Mouse (Mus musculus) left cerebral cortex, postnatal 14 days (tissue): ENCODE results near the gene Metap1. TPM values are rescaled to one million over a fixed set of nuclear protein-coding genes. Genes with fewer than 3 reads are reported as not detected.

Experiments used
- DNase-seq, 2 experiments: peaks; one replicate each; pipeline ENCODE4 v3.0.0; 2021 to 2022; ENCODE audit warnings: low spot score in 2 of 2, mixed read lengths in 1 of 2
- intact Hi-C: fragments of 180-260 bp; cut with DNase I; formaldehyde crosslinking; loops from one replicate; pipeline ENCODE4 v1.15.1; 2025
- total RNA-seq, 2 experiments: library from RNA; stranded (reverse); gene quantifications; 2 replicates each; pipeline ENCODE4 v1.2.3; 2021

Metap1 gene
- total RNA-seq, 2 experiments from 2014 or later = 40.7 to 41.9 TPM

DNA sequence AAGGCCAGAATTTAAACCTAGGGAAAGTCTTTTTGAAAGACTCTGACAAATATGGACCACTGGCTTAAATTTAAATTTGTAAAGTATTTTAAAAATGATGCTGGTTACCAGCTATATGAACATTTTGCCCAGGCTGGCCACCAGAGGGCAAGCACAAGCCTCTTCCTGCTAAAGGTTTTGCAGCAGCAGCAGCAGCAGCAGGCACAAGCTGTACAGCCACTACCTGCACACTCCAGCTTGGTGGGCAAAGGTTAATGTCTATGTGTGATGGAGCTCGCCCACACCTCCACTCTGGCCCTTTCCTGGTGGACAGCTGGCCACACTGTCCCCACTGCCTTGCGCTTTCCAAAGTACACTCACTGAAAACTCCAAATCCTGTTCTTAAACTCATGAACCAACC lies 26.2 kb downstream of the Metap1 start:
- DNase-seq = peak; percentile 37 to 51

DNA sequence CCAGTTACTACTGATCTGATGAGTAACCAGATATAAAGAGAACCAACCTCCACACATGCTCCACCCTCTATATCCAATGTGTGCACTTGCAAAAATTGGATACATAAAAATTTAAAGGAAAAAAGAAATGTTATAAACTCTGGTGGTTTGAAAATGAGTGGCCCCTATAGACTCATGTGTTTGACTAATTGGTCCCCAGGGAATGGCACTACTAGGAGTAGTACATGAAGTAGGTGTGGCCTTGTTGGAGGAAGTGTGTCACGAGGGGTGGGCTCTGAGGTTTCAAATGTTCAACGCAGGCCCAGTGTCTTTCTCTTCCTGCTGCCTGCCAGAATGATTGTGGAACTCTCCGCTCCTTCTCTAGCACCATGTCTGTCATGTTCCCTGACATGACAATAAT lies 27.5 kb downstream of the Metap1 start:
- intact Hi-C loops = loop anchor here (10.0 kb wide), 1 partner anchor 443 kb away; no protein-coding TSS in a partner anchor

More for the DNA sequence above, 26.2 kb downstream of the Metap1 start:
- intact Hi-C loops = loop anchor here (10.0 kb wide), 1 partner anchor 442 kb away; no protein-coding TSS in a partner anchor

DNA sequence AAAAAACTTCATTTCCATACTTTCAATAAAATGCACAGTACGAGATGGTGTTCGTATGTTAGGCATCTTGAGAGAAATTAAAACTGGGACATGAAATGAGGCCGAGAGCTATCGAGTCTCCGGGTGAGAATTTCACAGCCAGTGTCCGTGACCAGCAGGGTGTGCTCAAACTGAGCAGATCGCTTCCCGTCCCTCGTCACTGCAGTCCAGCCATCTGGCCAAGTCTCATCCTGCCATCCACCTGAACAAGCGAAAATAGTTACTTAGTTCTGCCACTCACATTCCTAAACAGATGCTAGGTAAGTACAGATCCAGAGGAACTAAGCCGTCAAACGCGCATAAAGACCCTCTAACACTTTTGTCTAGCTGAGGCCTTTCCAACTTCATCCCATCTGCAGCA lies 29.1 kb downstream of the Metap1 start:
- intact Hi-C loops = loop anchor here (10.0 kb wide), 1 partner anchor 445 kb away; no protein-coding TSS in a partner anchor

More for the DNA sequence above, 27.5 kb downstream of the Metap1 start:
- no peak for DNase-seq

DNA sequence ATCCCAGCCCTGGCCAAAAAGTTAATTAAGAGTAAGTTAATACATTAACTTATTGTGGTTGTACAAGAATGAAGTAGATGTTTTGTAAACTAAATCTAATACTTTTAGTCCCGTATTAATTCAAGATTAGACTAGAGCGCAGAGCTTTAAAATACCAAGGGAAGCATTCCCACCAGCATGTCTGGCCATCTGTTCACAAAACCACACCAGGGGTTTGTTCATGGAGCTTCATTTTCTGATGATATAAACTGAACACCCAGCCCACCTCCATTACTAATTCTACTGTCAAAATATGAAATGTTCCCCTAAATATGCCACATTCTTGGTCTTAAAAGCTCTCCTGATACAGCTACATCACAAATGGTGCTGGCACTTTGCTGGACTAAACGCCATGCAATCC lies 30.9 kb downstream of the Metap1 start:
- no peak for DNase-seq
- intact Hi-C loops = no loop called here

More for the DNA sequence above, 29.1 kb downstream of the Metap1 start:
- DNase-seq = peak; percentile 41

DNA sequence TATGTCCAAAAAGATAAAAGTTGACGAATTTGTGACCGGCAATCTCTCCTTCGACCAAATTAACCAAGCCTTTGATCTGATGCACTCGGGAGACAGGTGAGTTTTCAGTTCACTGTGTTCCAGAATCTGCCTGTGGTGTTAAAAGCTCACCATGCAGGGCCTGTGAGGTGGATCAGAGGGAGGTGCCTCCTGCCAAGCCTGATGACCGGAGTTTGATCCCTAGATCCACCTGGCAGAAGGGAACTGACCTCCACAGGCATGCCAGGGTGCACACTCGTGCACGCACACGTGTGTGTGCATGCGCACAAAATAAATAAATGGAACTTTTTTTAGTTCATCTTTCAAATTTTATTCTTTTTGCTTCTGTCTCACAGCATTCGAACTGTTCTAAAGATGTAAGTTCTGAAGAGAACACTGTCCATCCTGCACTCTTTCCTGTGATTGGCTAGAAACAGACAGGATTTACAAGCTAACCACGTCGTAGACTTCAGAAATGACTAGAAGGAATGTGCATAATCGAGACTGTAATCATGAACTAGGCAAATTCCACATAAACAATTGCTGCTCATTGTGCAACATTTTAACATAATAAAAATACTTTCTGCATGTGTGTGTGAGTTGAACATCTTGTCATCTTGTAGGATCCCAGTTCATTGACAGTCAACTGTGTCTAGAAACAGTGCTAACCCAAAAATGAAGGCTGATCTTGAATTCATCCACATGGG lies 34.4 kb downstream of the Metap1 start:
- no peak for DNase-seq
- intact Hi-C loops = no loop called here

DNA sequence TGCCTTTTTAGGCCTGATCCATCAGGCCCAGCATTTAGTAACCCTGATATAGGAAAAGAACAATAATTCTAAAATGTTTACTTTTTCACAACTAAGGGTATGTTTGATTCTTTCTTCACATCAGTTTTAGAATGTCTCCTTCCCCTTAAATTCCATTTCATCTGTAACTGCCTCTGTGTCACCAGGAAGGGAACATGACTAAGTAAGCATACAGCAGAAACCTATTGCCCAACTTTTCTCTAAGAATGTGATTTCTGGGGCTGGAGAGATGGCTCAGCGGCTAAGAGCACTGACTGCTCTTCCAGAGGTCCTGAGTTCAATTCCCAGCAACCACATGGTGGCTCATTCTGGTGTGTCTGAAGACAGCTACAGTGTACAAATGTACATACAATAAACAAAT lies 35.1 kb downstream of the Metap1 start:
- intact Hi-C loops = no loop called here

DNA sequence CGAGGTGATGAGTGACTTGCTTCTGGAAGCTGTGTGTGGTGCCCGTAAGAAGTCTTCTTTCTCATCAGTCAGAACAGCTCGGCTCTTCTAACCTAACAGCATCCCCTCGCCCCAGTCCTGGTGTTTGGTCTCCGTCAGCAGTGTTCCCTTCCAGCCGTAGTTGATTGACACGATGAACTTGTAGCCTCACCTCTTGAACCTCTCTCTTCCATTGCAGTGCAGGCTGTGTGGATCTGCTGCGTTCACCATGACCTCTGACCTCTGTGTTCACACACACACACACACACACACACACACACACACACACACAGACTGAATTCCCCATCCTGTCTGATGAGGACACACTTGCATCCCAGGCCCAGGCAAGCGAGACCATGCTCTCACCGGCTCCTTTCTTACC lies 37.1 kb downstream of the Metap1 start:
- DNase-seq = no peak
- intact Hi-C loops = no loop called here

More for the DNA sequence above, 35.1 kb downstream of the Metap1 start:
- DNase-seq = no peak

DNA sequence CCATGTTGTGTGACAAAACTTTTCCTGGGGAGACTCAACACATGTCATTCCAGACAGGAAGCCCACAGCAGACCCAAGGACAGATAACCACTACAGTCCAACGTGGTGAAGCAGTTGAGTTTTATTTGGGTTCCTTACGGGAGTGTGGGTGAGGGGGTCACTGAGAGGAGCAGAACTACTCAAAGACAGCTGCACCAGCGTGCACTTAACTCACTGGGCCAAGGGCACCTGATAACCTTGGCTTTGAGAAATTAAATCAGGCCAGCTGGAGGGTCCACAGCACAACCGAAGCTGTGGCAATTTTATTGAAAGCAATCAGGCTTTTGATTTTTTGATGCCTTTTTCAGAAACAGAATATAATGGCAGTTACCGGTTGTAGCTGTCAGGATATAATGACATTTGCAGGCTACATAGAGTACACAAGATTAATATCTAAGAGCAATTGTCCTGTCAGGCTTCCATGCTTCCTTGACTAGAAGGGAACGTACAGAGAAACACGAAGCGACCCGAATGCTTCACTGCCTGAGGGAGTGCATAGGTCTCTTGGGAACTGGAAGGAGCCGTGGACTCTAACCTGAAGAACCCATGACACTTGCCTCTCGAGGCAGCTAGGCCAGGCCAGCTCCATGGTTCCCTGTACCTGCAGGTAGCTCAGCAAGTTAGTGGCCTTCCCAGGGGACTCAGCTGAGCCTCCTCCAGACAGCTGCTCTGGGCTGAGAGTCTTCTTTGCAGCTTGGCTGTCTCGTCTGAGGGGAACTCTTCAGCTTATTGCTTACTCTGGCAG lies 41.0 kb downstream of the Metap1 start:
- intact Hi-C loops = no loop called here
- no peak for DNase-seq

DNA sequence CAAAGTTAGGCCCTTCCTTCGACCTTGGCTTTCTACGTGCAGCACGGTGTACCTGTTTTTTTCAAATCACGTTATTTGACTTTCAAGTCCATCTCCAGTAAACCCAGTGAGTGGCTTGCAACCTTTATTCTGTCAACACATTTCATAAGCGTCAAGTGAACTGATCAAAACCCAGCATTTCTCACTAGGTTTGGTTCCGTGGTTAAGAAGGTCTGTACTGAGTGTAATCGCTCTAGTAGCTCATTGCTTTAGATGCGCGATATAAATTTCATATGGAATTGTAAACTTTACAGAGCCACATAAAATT lies 45.9 kb downstream of the Metap1 start:
- no peak for DNase-seq
- intact Hi-C loops = no loop called here

DNA sequence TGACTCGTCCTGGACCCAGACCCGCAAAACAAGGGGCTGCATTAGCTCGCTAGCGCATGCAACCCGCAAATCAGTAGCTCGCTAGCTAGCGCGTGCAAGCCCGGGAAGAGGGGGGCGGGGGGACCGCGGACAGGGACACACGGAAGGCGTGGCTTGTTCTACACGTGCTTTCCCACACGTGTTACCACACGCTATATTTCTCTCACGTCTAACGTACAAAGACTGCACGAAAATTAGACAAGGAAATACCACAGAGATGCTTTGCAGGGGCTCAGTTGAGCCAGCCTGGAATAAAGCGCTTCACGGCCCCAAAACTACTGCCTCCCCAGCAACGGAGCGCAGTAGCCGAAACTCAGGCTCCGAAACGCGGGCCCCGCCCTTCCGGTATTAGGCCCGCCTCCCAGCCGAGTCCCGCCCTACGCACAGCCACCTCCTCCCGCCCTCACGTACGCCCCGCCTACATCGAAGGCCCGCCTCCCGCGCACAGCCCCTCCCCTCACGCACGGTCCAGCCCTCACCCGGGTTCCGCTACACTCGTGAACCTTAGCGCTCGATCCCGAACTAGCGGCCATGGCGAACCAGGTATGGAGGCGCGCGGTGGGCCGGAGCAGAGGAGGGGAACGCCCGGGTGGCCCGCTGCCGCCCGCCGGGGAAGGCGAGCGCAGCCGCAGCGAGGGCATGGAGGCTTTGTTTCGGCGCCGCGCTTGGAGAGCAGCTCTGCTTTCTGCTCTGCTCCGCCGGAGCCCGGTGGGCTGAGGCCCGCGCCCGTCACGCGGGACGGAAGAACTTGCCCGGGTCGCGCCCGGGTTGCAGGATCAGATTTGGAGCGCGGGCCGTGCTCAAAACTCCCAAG lies 46.5 kb downstream of the Metap1 start, which contains the start of gene Adh5:
Gene Adh5, plus strand, starts transcription at position 482 of the 853 bp plus-strand sequence.
- intact Hi-C loops = no loop called here
- peak; percentile 84 to 86 for DNase-seq

DNA sequence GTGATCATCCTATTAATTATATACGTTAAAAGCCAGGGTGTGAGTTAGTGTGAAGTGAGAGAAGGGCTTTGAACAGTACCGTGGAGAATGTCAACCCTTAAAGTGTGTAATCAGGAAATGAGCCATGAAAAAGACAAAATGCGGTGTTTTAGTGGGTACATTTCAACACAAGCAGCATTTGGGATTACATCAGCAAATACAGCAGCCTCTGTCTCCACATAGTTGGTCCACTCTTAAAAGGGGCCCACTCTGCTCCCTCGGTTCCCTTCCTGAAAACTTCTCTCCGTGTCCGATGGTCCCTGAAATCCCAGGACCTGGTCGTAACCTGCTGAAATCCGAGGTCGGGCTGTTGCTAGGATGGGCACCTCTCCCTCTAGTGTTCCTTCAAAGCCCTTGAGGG lies 47.1 kb downstream of the Metap1 start:
- intact Hi-C loops = no loop called here
- DNase-seq = peak in 1 of 2 experiments; percentile 25

DNA sequence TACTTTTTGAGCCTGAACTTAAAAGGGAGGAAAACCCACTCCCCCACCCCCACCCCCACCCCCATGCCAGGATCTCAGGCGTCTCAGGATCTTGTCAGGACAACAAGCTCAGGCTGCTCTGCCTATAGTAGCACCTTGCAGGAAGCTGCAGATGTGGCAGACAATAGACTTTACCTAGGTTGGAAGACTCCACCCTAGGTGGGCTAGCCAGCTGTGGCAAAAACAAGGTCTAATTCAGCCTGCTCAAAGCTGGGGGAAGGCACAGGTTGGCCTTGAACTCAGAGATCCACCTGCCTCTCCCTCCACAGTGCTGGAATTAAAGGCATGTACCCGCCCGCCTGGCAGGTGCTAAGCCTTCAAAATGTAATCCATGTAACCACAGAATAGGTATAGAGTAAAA lies 50.6 kb downstream of the Metap1 start:
- intact Hi-C loops = loop anchor here (10.0 kb wide), 1 partner anchor 664 kb away; no protein-coding TSS in a partner anchor
- no peak for DNase-seq

DNA sequence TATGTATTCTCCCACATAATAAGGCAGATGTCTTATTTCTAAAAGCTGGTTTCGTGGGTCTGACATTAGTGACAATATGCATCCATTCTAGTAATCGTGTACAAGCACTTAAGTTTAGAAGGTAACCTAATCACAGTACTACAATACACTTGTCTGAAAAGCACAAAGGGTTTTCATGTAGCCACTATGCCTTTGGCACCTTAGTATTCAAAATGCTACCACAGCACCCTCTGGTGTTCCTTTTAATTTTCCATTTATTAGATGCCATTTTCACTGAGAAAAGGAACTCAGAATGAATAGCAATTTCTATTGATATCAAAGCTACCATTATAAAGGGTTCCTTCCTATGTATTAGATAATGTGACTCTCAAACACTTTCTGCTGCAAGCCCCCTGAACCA lies 57.5 kb downstream of the Metap1 start:
- intact Hi-C loops = loop anchor here (2.0 to 10.0 kb wide), 2 partner anchors 233 to 657 kb away; no protein-coding TSS in a partner anchor
- DNase-seq = peak; percentile 33 to 39

DNA sequence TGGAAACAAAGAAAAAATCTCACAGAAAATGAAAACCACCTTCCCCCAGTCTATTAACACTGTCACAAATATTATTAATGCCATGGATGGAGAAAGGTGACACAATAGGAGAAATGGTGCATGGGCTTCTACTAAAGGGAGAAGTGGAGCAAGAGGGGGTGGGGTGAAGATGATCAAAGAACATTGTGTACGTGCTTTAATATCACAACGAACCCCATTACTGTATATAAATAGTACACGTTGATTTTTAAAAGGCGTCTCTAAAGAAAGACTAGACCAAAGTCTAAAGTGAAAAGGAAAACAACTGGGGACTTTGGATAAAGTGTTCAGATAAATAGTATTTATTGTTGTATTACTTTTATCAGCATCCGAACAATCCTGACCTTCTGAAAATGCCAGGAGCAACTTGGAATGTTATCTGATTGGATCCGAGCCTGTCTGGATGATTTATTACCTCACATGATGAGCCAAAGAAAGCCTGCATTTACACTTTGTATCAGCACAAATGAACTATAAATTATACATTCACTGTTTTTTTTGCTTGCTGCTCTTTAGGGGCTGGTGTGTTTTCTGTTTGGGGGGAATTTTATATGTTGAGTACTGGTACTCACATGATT lies 58.8 kb downstream of the Metap1 start:
- DNase-seq = no peak
- intact Hi-C loops = loop anchor here (10.0 kb wide), 1 partner anchor 656 kb away; no protein-coding TSS in a partner anchor

DNA sequence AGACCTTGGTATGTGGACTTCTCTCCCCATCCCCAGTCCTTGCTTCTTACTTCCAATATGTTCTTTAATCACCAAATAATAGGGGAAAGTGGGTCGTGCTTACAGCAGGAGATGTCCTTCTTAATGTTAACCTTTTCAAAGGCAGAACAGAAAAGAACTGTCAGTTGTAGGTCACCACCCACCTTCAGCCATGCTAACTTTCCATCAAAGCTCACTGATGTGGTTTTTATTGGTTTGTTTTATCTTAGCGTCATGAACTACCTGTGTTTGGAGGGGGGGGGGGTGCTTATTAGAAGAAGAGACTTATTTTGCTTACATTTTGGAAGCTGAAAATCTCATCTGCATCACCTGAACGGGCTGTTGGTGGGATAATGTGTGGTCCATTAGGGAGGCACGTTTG lies 65.1 kb downstream of the Metap1 start:
- no peak for DNase-seq
- intact Hi-C loops = no loop called here

DNA sequence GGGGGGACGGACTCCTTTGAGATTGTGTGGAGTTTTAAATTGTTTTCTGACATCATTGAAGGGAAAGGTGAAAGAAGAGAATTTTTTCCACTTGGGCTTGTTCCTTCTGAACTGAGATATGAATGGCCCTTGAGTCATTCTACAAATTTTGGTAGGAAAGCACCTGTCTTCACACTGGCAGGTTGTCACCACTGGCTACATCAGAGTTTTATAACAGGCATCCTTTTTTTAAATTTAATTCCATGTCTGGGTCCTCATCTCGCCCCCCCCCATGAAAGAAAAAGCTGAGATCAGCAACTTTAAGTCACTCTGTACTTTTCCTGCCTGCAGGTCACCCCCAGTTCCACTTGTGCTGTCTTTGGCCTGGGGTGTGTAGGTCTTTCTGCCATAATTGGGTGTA lies 65.7 kb downstream of the Metap1 start:
- no peak for DNase-seq
- intact Hi-C loops = no loop called here

DNA sequence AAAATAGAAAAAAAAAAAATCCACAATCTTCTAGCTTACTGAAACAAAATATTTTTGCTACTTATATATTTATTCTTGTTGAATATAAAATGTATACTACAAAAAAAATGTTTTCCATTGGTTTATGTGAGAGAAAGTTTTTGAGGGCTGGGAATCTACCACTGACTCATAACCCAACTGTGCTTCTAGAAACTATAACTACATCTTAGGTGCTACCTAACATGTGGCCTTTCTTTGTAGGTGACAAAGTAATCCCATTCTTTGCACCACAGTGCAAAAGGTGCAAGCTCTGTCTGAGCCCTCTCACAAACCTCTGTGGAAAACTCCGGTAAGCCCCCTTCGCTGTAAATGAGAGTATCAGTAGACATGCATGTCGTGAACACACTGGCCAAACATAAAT lies 68.9 kb downstream of the Metap1 start:
- DNase-seq = no peak
- intact Hi-C loops = no loop called here

DNA sequence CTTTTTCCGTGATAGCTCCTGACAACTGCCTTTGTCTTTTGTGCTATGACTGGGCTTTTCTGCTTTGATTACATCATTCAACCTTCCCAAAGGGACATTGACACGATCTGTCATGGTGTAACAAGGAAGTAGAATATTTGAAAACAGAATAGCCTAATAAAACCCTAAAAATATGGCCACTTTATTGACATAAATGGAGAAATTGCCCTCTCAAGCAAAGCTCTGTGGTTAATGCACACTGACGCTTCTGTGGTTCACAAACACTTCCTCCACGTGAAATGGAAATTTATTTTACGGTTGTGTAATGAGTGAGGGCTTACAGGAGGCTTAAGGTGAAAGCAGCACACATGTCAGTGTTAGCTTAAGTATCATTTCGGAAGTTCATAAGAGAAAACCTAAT lies 69.9 kb downstream of the Metap1 start:
- intact Hi-C loops = no loop called here
- DNase-seq = no peak

DNA sequence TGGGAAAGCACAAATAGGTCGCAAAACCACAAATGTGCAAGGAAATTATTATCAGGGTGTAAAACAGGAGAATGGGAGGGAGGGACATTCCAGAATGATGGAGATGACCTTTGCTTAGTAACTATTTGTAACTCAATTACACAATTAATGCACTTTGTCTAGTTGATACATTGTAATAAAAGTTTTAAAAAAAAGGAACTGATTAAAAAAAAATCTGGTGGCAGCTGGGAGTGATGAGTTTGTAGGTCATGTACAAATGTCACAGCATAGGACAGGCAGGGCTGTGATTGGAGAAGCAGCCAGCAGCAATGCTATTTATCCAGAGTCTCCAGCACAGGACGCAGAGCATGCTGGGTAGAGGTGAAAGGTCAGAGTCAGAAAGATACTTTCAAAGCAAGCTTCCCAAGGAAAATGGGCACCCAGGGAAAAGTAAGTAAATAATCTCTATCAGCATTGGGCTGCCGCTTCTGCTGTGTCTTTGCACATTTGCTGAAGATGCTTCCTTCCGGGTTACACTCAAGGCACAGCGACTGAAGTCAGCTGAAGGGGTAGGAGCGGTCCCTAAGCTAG lies 74.1 kb downstream of the Metap1 start, which contains the start of gene Adh4:
Gene Adh4, plus strand, starts transcription at position 346 of the 570 bp plus-strand sequence.
- intact Hi-C loops = no loop called here
- DNase-seq = no peak
